Mouse (Mus musculus): ENCODE measurements at regions not wholly inside any gene's neighbourhood (a gene's known extent, or its start where the extent isn't known, plus 50 kb on each side); places are given as distances from the start of the nearest gene placed in this dataset.

GRCm38 (mm10) chr5:112037080-112037479 lies 215.2 kb downstream of the Cryba4 start:
- H3K4me1 ChIP-seq (ENCODE audit: control insufficient read depth, insufficient read depth, insufficient read length, low read length), result no peaks in the 10 kb centered on the region
- H3K4me3 ChIP-seq (ENCODE audit: low read depth, low read length), result no peak overlapping the region
- H3K27me3 ChIP-seq (ENCODE audit: control insufficient read depth, insufficient read depth, low read length), result no peaks in the 10 kb centered on the region
- no peak for TF ChIP-seq CTCF (IDR thresholded peaks at IDR 0.05; ENCODE audit: extremely low read depth, insufficient read length, insufficient replicate concordance, low read depth, low read length)
- TF ChIP-seq POLR2A (IDR thresholded peaks at IDR 0.05; ENCODE audit: low read depth, low read length), result no peak
- H3K36me3 ChIP-seq (ENCODE audit: control insufficient read depth, insufficient read depth, low read length), result no peaks in the 10 kb centered on the region
- H3K27ac ChIP-seq (ENCODE audit: insufficient read depth, low read depth, low read length), result no peak overlapping the region
- WGBS, result 10% methylated on average over 8 of the region's 8 CpGs

- H3K27me3 ChIP-seq (ENCODE audit: control insufficient read depth, insufficient read depth, low read length), result no peaks in the 10 kb centered on the region
- H3K4me3 ChIP-seq (ENCODE audit: low read depth, low read length), result no peak overlapping the region
- H3K4me1 ChIP-seq (ENCODE audit: control insufficient read depth, insufficient read depth, insufficient read length, low read length), result no peaks in the 10 kb centered on the region
- 64% methylated on average over 10 of the region's 10 CpGs for WGBS
- no peak for TF ChIP-seq POLR2A (IDR thresholded peaks at IDR 0.05; ENCODE audit: low read depth, low read length)
- TF ChIP-seq CTCF (IDR thresholded peaks at IDR 0.05; ENCODE audit: extremely low read depth, insufficient read length, insufficient replicate concordance, low read depth, low read length), result no peak
- no peak overlapping the region for H3K27ac ChIP-seq (ENCODE audit: insufficient read depth, low read depth, low read length)
- no peaks in the 10 kb centered on the region for H3K36me3 ChIP-seq (ENCODE audit: control insufficient read depth, insufficient read depth, low read length)
Observed at GRCm38 (mm10) chr5:112039645-112040372, 212.5 kb downstream of the Cryba4 start.

- Histone ChIP-seq H3K36me3 (ENCODE audit: control insufficient read depth, insufficient read depth, low read length) (no peaks in the 10 kb centered on the region), H3K27ac (ENCODE audit: insufficient read depth, low read depth, low read length) (no peak overlapping the region), H3K4me3 (ENCODE audit: low read depth, low read length) (no peak overlapping the region), H3K27me3 (ENCODE audit: control insufficient read depth, insufficient read depth, low read length) (no peaks in the 10 kb centered on the region), H3K4me1 (ENCODE audit: control insufficient read depth, insufficient read depth, insufficient read length, low read length) (no peaks in the 10 kb centered on the region)
- TF ChIP-seq CTCF (IDR thresholded peaks at IDR 0.05; ENCODE audit: extremely low read depth, insufficient read length, insufficient replicate concordance, low read depth, low read length) (no peak), POLR2A (IDR thresholded peaks at IDR 0.05; ENCODE audit: low read depth, low read length) (no peak)
- WGBS, result 38% methylated on average over 1 of the region's 1 CpGs
Observed at GRCm38 (mm10) chr5:112040678-112041077, 211.6 kb downstream of the Cryba4 start.

GRCm38 (mm10) chr5:112041285-112041684 lies 211.0 kb downstream of the Cryba4 start:
- Histone ChIP-seq H3K36me3 (ENCODE audit: control insufficient read depth, insufficient read depth, low read length) (no peaks in the 10 kb centered on the region), H3K4me1 (ENCODE audit: control insufficient read depth, insufficient read depth, insufficient read length, low read length) (no peaks in the 10 kb centered on the region), H3K27me3 (ENCODE audit: control insufficient read depth, insufficient read depth, low read length) (no peaks in the 10 kb centered on the region), H3K4me3 (ENCODE audit: low read depth, low read length) (no peak overlapping the region), H3K27ac (ENCODE audit: insufficient read depth, low read depth, low read length) (no peak overlapping the region)
- TF ChIP-seq CTCF (IDR thresholded peaks at IDR 0.05; ENCODE audit: extremely low read depth, insufficient read length, insufficient replicate concordance, low read depth, low read length), result no peak
- WGBS, result 42% methylated on average over 4 of the region's 4 CpGs

GRCm38 (mm10) chr5:112042236-112042635 lies 210.1 kb downstream of the Cryba4 start:
- WGBS, result 79% methylated on average over 11 of the region's 11 CpGs
- no peak overlapping the region for H3K27ac ChIP-seq (ENCODE audit: insufficient read depth, low read depth, low read length)

GRCm38 (mm10) chr5:112050046-112050782 lies 202.1 kb downstream of the Cryba4 start:
- Histone ChIP-seq H3K4me1 (ENCODE audit: control insufficient read depth, insufficient read depth, insufficient read length, low read length) (no peaks in the 10 kb centered on the region), H3K4me3 (ENCODE audit: low read depth, low read length) (no peak overlapping the region), H3K27me3 (ENCODE audit: control insufficient read depth, insufficient read depth, low read length) (no peaks in the 10 kb centered on the region), H3K36me3 (ENCODE audit: control insufficient read depth, insufficient read depth, low read length) (no peaks in the 10 kb centered on the region), H3K27ac (ENCODE audit: insufficient read depth, low read depth, low read length) (no peak overlapping the region)
- TF ChIP-seq POLR2A (IDR thresholded peaks at IDR 0.05; ENCODE audit: low read depth, low read length), result no peak
- no peak for TF ChIP-seq CTCF (IDR thresholded peaks at IDR 0.05; ENCODE audit: extremely low read depth, insufficient read length, insufficient replicate concordance, low read depth, low read length)
- 50% methylated on average over 16 of the region's 16 CpGs for WGBS

More at GRCm38 (mm10) chr5:112042236-112042635, 210.1 kb downstream of the Cryba4 start:
- H3K4me1 ChIP-seq (ENCODE audit: control insufficient read depth, insufficient read depth, insufficient read length, low read length), result no peaks in the 10 kb centered on the region
- H3K27me3 ChIP-seq (ENCODE audit: control insufficient read depth, insufficient read depth, low read length), result no peaks in the 10 kb centered on the region
- TF ChIP-seq POLR2A (IDR thresholded peaks at IDR 0.05; ENCODE audit: low read depth, low read length), result no peak
- TF ChIP-seq CTCF (IDR thresholded peaks at IDR 0.05; ENCODE audit: extremely low read depth, insufficient read length, insufficient replicate concordance, low read depth, low read length), result no peak
- no peaks in the 10 kb centered on the region for H3K36me3 ChIP-seq (ENCODE audit: control insufficient read depth, insufficient read depth, low read length)
- no peak overlapping the region for H3K4me3 ChIP-seq (ENCODE audit: low read depth, low read length)

- Histone ChIP-seq H3K27ac (ENCODE audit: insufficient read depth, low read depth, low read length) (no peak overlapping the region), H3K36me3 (ENCODE audit: control insufficient read depth, insufficient read depth, low read length) (no peaks in the 10 kb centered on the region), H3K27me3 (ENCODE audit: control insufficient read depth, insufficient read depth, low read length) (no peaks in the 10 kb centered on the region), H3K4me3 (ENCODE audit: low read depth, low read length) (no peak overlapping the region), H3K4me1 (ENCODE audit: control insufficient read depth, insufficient read depth, insufficient read length, low read length) (no peaks in the 10 kb centered on the region)
- TF ChIP-seq CTCF (IDR thresholded peaks at IDR 0.05; ENCODE audit: extremely low read depth, insufficient read length, insufficient replicate concordance, low read depth, low read length), result no peak
- TF ChIP-seq POLR2A (IDR thresholded peaks at IDR 0.05; ENCODE audit: low read depth, low read length), result no peak
- WGBS, result 42% methylated on average over 5 of the region's 5 CpGs
Observed at GRCm38 (mm10) chr5:112050906-112051305, 201.4 kb downstream of the Cryba4 start.

All from small intestine, adult 2 months (tissue).